Mouse (Mus musculus) CH12.LX (cell line): ENCODE results near the gene Nckap1. TPM values are rescaled to one million over a fixed set of nuclear protein-coding genes. Genes with fewer than 3 reads are reported as not detected.

ENCODE experiments used
- DNase-seq: peaks from one replicate; pipeline ENCODE4 v3.0.0-alpha.2; 2013; ENCODE audit errors: extremely low read depth
- H3K27ac ChIP-seq: 2 replicates; pipeline ENCODE4 v1.5.1; 2012; ENCODE audit warnings: low read depth, mild to moderate bottlenecking, control low read depth, moderate library complexity; ENCODE audit not compliant: insufficient read depth
- H3K27me3 ChIP-seq: replicated peaks from 2 replicates; pipeline ENCODE3; 2012; ENCODE audit warnings: inconsistent platforms
- H3K36me3 ChIP-seq, 2 experiments: replicated peaks in 1 of 2; 2 replicates each; pipeline versions ENCODE3 to v1.6.1; 2012; ENCODE audit warnings: inconsistent platforms in 1 of 2, low read length in 1 of 2, mild to moderate bottlenecking in 1 of 2, mixed read lengths in 1 of 2, moderate library complexity in 1 of 2; ENCODE audit not compliant: control insufficient read depth in 1 of 2, insufficient read depth in 1 of 2
- H3K4me1 ChIP-seq, 2 experiments: 2 replicates each; pipeline ENCODE4 v1.6.1; 2012; ENCODE audit warnings: inconsistent platforms in 1 of 2, moderate library complexity in 1 of 2; ENCODE audit not compliant: insufficient read depth in 2 of 2, control insufficient read depth in 1 of 2
- H3K4me2 ChIP-seq: 2 replicates; pipeline ENCODE4 v1.6.1; 2012; ENCODE audit warnings: low read depth, mild to moderate bottlenecking, control low read depth; ENCODE audit not compliant: poor library complexity, insufficient read depth, severe bottlenecking
- H3K4me3 ChIP-seq, 3 experiments: fragments of 150-350 bp in 1 of 3; sonication (generic) in 1 of 3; replicated peaks in 1 of 3; 2 replicates each; pipeline versions ENCODE3 to v1.5.1; 2011 to 2012; ENCODE audit warnings: low read depth in 2 of 3, low read length in 2 of 3, mild to moderate bottlenecking in 2 of 3, moderate library complexity in 2 of 3, control low read depth in 1 of 3, improper control_type of control experiment in 1 of 3, inconsistent platforms in 1 of 3, mixed read lengths in 1 of 3; ENCODE audit not compliant: poor library complexity in 1 of 3
- H3K79me2 ChIP-seq: replicated peaks from 2 replicates; pipeline ENCODE4 v1.6.1; 2012; ENCODE audit warnings: mild to moderate bottlenecking, moderate library complexity; ENCODE audit not compliant: control insufficient read depth, poor library complexity, insufficient read depth, severe bottlenecking; ENCODE audit errors: extremely low read depth
- H3K9ac ChIP-seq: 2 replicates; pipeline ENCODE4 v1.6.1; 2012; ENCODE audit warnings: low read depth, mild to moderate bottlenecking, control low read depth, moderate library complexity; ENCODE audit not compliant: insufficient read depth
- H3K9me3 ChIP-seq: replicated peaks from 2 replicates; pipeline ENCODE3; 2012; ENCODE audit warnings: low read length, inconsistent platforms, mixed read lengths
- CHD2 ChIP-seq: IDR thresholded peaks from 2 replicates; pipeline ENCODE4 v1.6.1; 2011; ENCODE audit warnings: low read length, improper control_type of control experiment
- CTCF ChIP-seq, 2 experiments: IDR thresholded peaks in 1 of 2; conservative IDR thresholded peaks in 1 of 2; 2 replicates each; pipeline ENCODE4 v1.5.1; 2011 to 2012; ENCODE audit warnings: low read depth in 2 of 2, low read length in 2 of 2, improper control_type of control experiment in 1 of 2, inconsistent platforms in 1 of 2, mild to moderate bottlenecking in 1 of 2, moderate library complexity in 1 of 2
- ETS1 ChIP-seq: conservative IDR thresholded peaks from 2 replicates; pipeline ENCODE4 v1.6.1; 2012; ENCODE audit warnings: low read depth, mild to moderate bottlenecking, inconsistent platforms, low read length, improper control_type of control experiment, moderate library complexity
- HCFC1 ChIP-seq: IDR thresholded peaks from 2 replicates; pipeline ENCODE4 v1.6.1; 2012; ENCODE audit warnings: low read depth, mild to moderate bottlenecking, inconsistent platforms, low read length, improper control_type of control experiment
- IRF4 ChIP-seq: IDR thresholded peaks from 2 replicates; pipeline ENCODE4 v1.6.1; 2014; ENCODE audit warnings: low read depth, mild to moderate bottlenecking, inconsistent platforms, low read length, improper control_type of control experiment
- JUN ChIP-seq: IDR thresholded peaks from 2 replicates; pipeline ENCODE4 v1.6.1; 2011; ENCODE audit warnings: low read depth, mild to moderate bottlenecking, low read length, improper control_type of control experiment, moderate library complexity; ENCODE audit not compliant: insufficient read depth
- KAT2A ChIP-seq: IDR thresholded peaks from 2 replicates; pipeline ENCODE4 v1.6.1; 2012; ENCODE audit warnings: low read length, improper control_type of control experiment, inconsistent platforms; ENCODE audit not compliant: insufficient replicate concordance
- MAFK ChIP-seq: IDR thresholded peaks from 2 replicates; pipeline ENCODE4 v1.6.1; 2011; ENCODE audit warnings: low read length, improper control_type of control experiment; ENCODE audit not compliant: insufficient replicate concordance
- MAX ChIP-seq: IDR thresholded peaks from 2 replicates; pipeline ENCODE4 v1.6.1; 2011; ENCODE audit warnings: low read length, improper control_type of control experiment
- MEF2A ChIP-seq: IDR thresholded peaks from 2 replicates; pipeline ENCODE4 v1.6.1; 2014; ENCODE audit warnings: low read depth, mild to moderate bottlenecking, inconsistent platforms, low read length, improper control_type of control experiment, borderline replicate concordance
- MXI1 ChIP-seq: IDR thresholded peaks from 2 replicates; pipeline ENCODE4 v1.6.1; 2011; ENCODE audit warnings: mild to moderate bottlenecking, low read depth, low read length, improper control_type of control experiment
- NRF1 ChIP-seq: IDR thresholded peaks from 2 replicates; pipeline ENCODE4 v1.6.1; 2014; ENCODE audit warnings: low read depth, mild to moderate bottlenecking, inconsistent platforms, low read length, improper control_type of control experiment, moderate library complexity
- POLR2AphosphoS2 ChIP-seq: IDR thresholded peaks from 2 replicates; pipeline ENCODE4 v1.6.1; 2011; ENCODE audit warnings: low read depth, low read length, improper control_type of control experiment
- SMC3 ChIP-seq: IDR thresholded peaks from 2 replicates; pipeline ENCODE4 v1.6.1; 2011; ENCODE audit warnings: low read depth, low read length, improper control_type of control experiment
- TCF12 ChIP-seq: IDR thresholded peaks from 2 replicates; pipeline ENCODE4 v1.6.1; 2014; ENCODE audit warnings: low read depth, mild to moderate bottlenecking, inconsistent platforms, low read length, improper control_type of control experiment
- UBTF ChIP-seq: IDR thresholded peaks from 2 replicates; pipeline ENCODE4 v1.6.1; 2012; ENCODE audit warnings: low read depth, mild to moderate bottlenecking, inconsistent platforms, low read length, improper control_type of control experiment, moderate library complexity
- USF2 ChIP-seq: conservative IDR thresholded peaks from 2 replicates; pipeline ENCODE4 v1.6.1; 2011; ENCODE audit warnings: low read depth, low read length, improper control_type of control experiment
- ZC3H11A ChIP-seq: IDR thresholded peaks from 2 replicates; pipeline ENCODE4 v1.6.1; 2012; ENCODE audit warnings: low read depth, mild to moderate bottlenecking, inconsistent platforms, low read length, improper control_type of control experiment
- dilution Hi-C: fragments of 300-500 bp; cut with MboI; formaldehyde crosslinking; loops from 2 replicates; pipeline ENCODE4 v1.14.3; 2020; ENCODE audit warnings: low sequenced_read_pairs; ENCODE audit not compliant: extremely low pct_unique_long_range_greater_than_20kb, extremely low pct_ligation_motif_present
- in situ Hi-C: fragments of 300-500 bp; cut with MboI; formaldehyde crosslinking; loops from 3 replicates; pipeline ENCODE4 v1.14.3; 2019; ENCODE audit warnings: low sequenced_read_pairs, low pct_ligation_motif_present, low pct_unique_long_range_greater_than_20kb, mixed read lengths
- polyA plus RNA-seq: library from polyadenylated mRNA; unstranded; fragments of >175 nt; gene quantifications from 2 replicates; pipeline ENCODE4 v1.2.1, GENCODE M21; 2012; ENCODE audit warnings: low read depth; ENCODE audit not compliant: insufficient read length
- total RNA-seq, 2 experiments: library from RNA; depleted of rRNA; stranded (reverse); fragments of 300-350 nt in 1 of 2; fragments of >200 nt in 1 of 2; gene quantifications; 2 replicates each; pipeline ENCODE4 v1.2.3; 2012 to 2014

The Nckap1 gene
- total and polyA plus RNA-seq, 3 experiments = 3.9 to 7.1 (median 6.8) TPM

DNA sequence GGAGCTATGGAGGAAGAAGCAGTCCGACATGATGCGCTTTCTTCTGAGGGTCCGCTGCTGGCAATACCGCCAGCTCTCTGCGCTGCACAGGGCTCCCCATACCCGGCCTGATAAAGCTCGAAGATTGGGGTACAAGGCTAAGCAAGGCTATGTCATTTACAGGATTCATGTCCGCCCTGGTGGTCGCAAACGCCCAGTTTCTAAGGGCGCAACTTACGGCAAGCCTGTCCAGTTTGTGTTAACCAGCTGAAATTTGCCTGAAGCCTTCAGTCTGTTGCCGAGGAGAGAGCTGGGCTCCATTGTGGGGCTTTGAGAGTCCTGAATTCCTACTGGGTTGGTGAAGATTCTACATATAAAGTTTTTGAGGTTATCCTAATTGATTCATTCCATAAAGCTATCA is 21.6 kb upstream of the Nckap1 start:
- Histone ChIP-seq H3K4me2 (no peak overlapping the region), H3K36me3 (no peaks in the 10 kb centered on the region), H3K79me2 (no peaks in the 10 kb centered on the region), H3K27ac (no peak overlapping the region), H3K9me3 (no peaks in the 10 kb centered on the region), H3K9ac (no peak overlapping the region), H3K27me3 (no peaks in the 10 kb centered on the region), H3K4me1 (no peaks in the 10 kb centered on the region), H3K4me3 (no peak overlapping the region)
- dilution Hi-C loops (no loop called here), in situ Hi-C loops (no loop called here)
- no peak for DNase-seq
- TF ChIP-seq HCFC1 (no peak), POLR2AphosphoS2 (no peak)

GRCm38 (mm10) chr2:80600611-80601010 is 19.4 kb upstream of the Nckap1 start:
- dilution Hi-C loops = no loop called here
- H3K9ac ChIP-seq = no peak overlapping the region
- H3K79me2 ChIP-seq = no peaks in the 10 kb centered on the region
- no peaks in the 10 kb centered on the region for H3K36me3 ChIP-seq
- TF ChIP-seq TCF12 = no peak
- TF ChIP-seq SMC3 = no peak
- TF ChIP-seq JUN = no peak
- TF ChIP-seq UBTF = no peak
- TF ChIP-seq USF2 = no peak
- TF ChIP-seq ZC3H11A = no peak
- TF ChIP-seq MXI1 = no peak
- TF ChIP-seq CTCF (conservative IDR thresholded peaks at IDR 0.05 in 1 of 2, IDR thresholded peaks at IDR 0.05 in 1 of 2; ENCODE audit: low read depth in 2 of 2, low read length in 2 of 2) = no peak
- no peak for TF ChIP-seq MAX
- TF ChIP-seq, all 38 proteins: peak for 0
- H3K4me3 ChIP-seq = no peak overlapping the region
- H3K4me2 ChIP-seq = no peak overlapping the region
- H3K27me3 ChIP-seq = no peaks in the 10 kb centered on the region
- H3K4me1 ChIP-seq = no peaks in the 10 kb centered on the region
- no peak overlapping the region for H3K27ac ChIP-seq
- in situ Hi-C loops = no loop called here
- H3K9me3 ChIP-seq = no peaks in the 10 kb centered on the region
- DNase-seq = no peak

DNA sequence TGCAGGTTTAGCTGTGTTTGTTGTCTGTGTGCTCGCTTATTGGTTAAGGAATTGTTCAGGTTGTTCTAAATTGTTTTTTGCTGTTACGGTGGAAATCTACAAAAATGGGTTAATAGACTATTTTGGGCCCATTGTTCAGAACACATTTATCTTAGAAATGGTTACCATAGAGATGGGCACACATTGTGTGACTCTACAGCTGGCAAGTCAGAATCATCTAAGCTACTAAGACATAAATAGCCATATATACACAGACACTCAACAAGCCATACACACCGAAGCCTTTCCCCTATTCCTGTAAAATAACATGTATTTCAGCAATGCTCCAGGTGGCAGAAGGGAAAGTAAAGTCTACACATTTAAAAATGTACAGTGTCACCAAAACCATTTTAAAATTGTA is 18.7 kb upstream of the Nckap1 start:
- Histone ChIP-seq H3K79me2 (no peaks in the 10 kb centered on the region), H3K9ac (no peak overlapping the region), H3K4me1 (no peaks in the 10 kb centered on the region), H3K27me3 (no peaks in the 10 kb centered on the region), H3K4me2 (no peak overlapping the region), H3K27ac (no peak overlapping the region), H3K36me3 (no peaks in the 10 kb centered on the region), H3K4me3 (no peak overlapping the region), H3K9me3 (no peaks in the 10 kb centered on the region)
- no peak for TF ChIP-seq KAT2A
- TF ChIP-seq IRF4 = no peak
- no peak for TF ChIP-seq SMC3
- no peak for TF ChIP-seq MAFK
- no peak for TF ChIP-seq CTCF (conservative IDR thresholded peaks at IDR 0.05 in 1 of 2, IDR thresholded peaks at IDR 0.05 in 1 of 2; ENCODE audit: low read depth in 2 of 2, low read length in 2 of 2)
- TF ChIP-seq CHD2 = no peak
- TF ChIP-seq NRF1 = no peak
- no peak for TF ChIP-seq MEF2A
- no peak for TF ChIP-seq MAX
- no peak for TF ChIP-seq ETS1
- dilution Hi-C loops (no loop called here), in situ Hi-C loops (no loop called here)
- DNase-seq = no peak
